Mouse (Mus musculus) heart, postnatal 0 days (tissue): ENCODE measurements around the gene Pdap1. TPM values are rescaled to one million over a fixed set of nuclear protein-coding genes. Genes with fewer than 3 reads are reported as not detected.

Experiments used
- ATAC-seq: fragments of 200-750 bp; cut with Nextera tagmentation; 2 replicates; pipeline ENCODE4 v1.8.0; 2017; ENCODE audit warnings: low read depth, moderate number of reproducible peaks, moderate library complexity; ENCODE audit not compliant: insufficient read depth
- DNase-seq: peaks from one replicate; pipeline ENCODE4 v3.0.0-alpha.2; 2016; ENCODE audit warnings: low spot score
- H3K27ac ChIP-seq: fragments of 300-500 bp; sonication (generic); 2 replicates; pipeline ENCODE4 v1.5.1; 2014; ENCODE audit warnings: low read depth, mild to moderate bottlenecking
- H3K27me3 ChIP-seq: fragments of 300-500 bp; sonication (generic); 2 replicates; pipeline ENCODE4 v1.6.1; 2014; ENCODE audit warnings: low read length, mixed read lengths; ENCODE audit not compliant: control insufficient read depth, insufficient read depth
- H3K36me3 ChIP-seq: fragments of 300-500 bp; sonication (generic); replicated peaks from 2 replicates; pipeline ENCODE4 v1.6.1; 2014; ENCODE audit warnings: low read length, mixed read lengths; ENCODE audit not compliant: control insufficient read depth, insufficient read depth
- H3K4me1 ChIP-seq: fragments of 300-500 bp; sonication (generic); 2 replicates; pipeline ENCODE4 v1.6.1; 2014; ENCODE audit warnings: antibody characterized with exemption; ENCODE audit not compliant: control insufficient read depth, insufficient read depth
- H3K4me2 ChIP-seq: fragments of 300-500 bp; sonication (generic); 2 replicates; pipeline ENCODE4 v1.6.1; 2014; ENCODE audit warnings: low read depth, mild to moderate bottlenecking, low read length, moderate library complexity
- H3K4me3 ChIP-seq: fragments of 300-500 bp; sonication (generic); 2 replicates; pipeline ENCODE4 v1.5.1; 2014; ENCODE audit warnings: low read depth, low read length
- H3K9ac ChIP-seq: fragments of 300-500 bp; sonication (generic); replicated peaks from 2 replicates; pipeline ENCODE4 v1.6.1; 2014; ENCODE audit warnings: low read depth, low read length, mixed read lengths
- H3K9me3 ChIP-seq: fragments of 300-500 bp; sonication (generic); replicated peaks from 2 replicates; pipeline ENCODE4 v1.6.1; 2016; ENCODE audit warnings: low read length; ENCODE audit not compliant: control insufficient read depth
- CTCF ChIP-seq: IDR thresholded peaks from 2 replicates; pipeline ENCODE4 v1.5.1; 2016; ENCODE audit warnings: antibody characterized with exemption, control low read depth, low read depth
- EP300 ChIP-seq: IDR thresholded peaks from 2 replicates; pipeline ENCODE4 v1.6.1; 2016; ENCODE audit warnings: antibody characterized with exemption, low read depth
- WGBS: fragments of 180-500 bp; shearing (Covaris S2); extraction: QIAGEN DNeasy Blood & Tissue Kit; methylation state at CpG from one replicate; pipeline ENCODE4 v1.1.7; 2014; 5-methylcytosine and 5-hydroxymethylcytosine counted together
- polyA plus RNA-seq: library from polyadenylated mRNA; unstranded; fragments of >200 nt; fragmentation: Nextera tagmentation; extraction: Ambion mirVana; gene quantifications from 2 replicates; pipeline ENCODE4 v1.2.1, GENCODE M21; 2015
- total RNA-seq: library from RNA; depleted of rRNA; stranded (reverse); fragments of >200 nt; gene quantifications from 2 replicates; pipeline ENCODE4 v1.2.3, GENCODE M21; 2014; ENCODE audit warnings: low replicate concordance

The Pdap1 gene
- total and polyA plus RNA-seq, 2 experiments from 2014 or later: 15.9 to 58.0 TPM

GRCm38 (mm10) chr5:145166536-145167305 is 26.7 kb upstream of the Pdap1 start, which contains the start of the genes Ptcd1 and Cpsf4:
Ptcd1 (minus strand) TSS chr5:145167108.
Cpsf4 (plus strand) TSS chr5:145167213.
- H3K4me3 ChIP-seq: peak within 1 kb of the TSS; percentile 79
- peaks cover 32% of the 10 kb centered on the region for H3K36me3 ChIP-seq
- ATAC-seq (peak; percentile 93), DNase-seq (peak; percentile 97)
- H3K9ac ChIP-seq: peak within 1 kb of the TSS; percentile 94
- peak within 1 kb of the TSS; percentile 79 for H3K27ac ChIP-seq
- no peaks in the 10 kb centered on the region for H3K27me3 ChIP-seq
- H3K4me2 ChIP-seq: peak within 1 kb of the TSS; percentile 81
- no peak for TF ChIP-seq CTCF
- TF ChIP-seq EP300: peak; percentile 81; the same call in 1 of the 2 replicates
- peaks cover 24% of the 10 kb centered on the region for H3K4me1 ChIP-seq
- H3K9me3 ChIP-seq: no peaks in the 10 kb centered on the region
- under 1% methylated on average over 47 of the region's 51 CpGs for WGBS

GRCm38 (mm10) chr5:145165184-145165583 is 25.1 kb upstream of the Pdap1 start:
- H3K27ac ChIP-seq: peak overlapping the region; percentile 70
- 74% methylated on average over 15 of the region's 15 CpGs for WGBS

GRCm38 (mm10) chr5:145164710-145165109 is 24.7 kb upstream of the Pdap1 start:
- ATAC-seq (no peak), DNase-seq (peak; percentile 24)
- TF ChIP-seq CTCF (no peak), EP300 (no peak)
- Histone ChIP-seq H3K4me1 (peaks cover 24% of the 10 kb centered on the region), H3K4me3 (peak overlapping the region; percentile 12), H3K36me3 (peaks cover 34% of the 10 kb centered on the region), H3K9ac (peak overlapping the region; percentile 35; the same call in 1 of the 2 replicates), H3K4me2 (peak overlapping the region; percentile 46), H3K9me3 (no peaks in the 10 kb centered on the region), H3K27ac (peak overlapping the region; percentile 70), H3K27me3 (no peaks in the 10 kb centered on the region)
- WGBS: 28% methylated on average over 3 of the region's 3 CpGs

More at GRCm38 (mm10) chr5:145165184-145165583, 25.1 kb upstream of the Pdap1 start:
- peak overlapping the region; percentile 35; the same call in 1 of the 2 replicates for H3K9ac ChIP-seq
- H3K4me2 ChIP-seq: peak overlapping the region; percentile 46
- DNase-seq (no peak), ATAC-seq (no peak)
- peak overlapping the region; percentile 12; the same call in 1 of the 2 replicates for H3K4me3 ChIP-seq
- peaks cover 29% of the 10 kb centered on the region; the same call in 1 of the 2 replicates for H3K36me3 ChIP-seq
- H3K27me3 ChIP-seq: no peaks in the 10 kb centered on the region
- TF ChIP-seq CTCF: no peak
- TF ChIP-seq EP300: no peak
- no peaks in the 10 kb centered on the region for H3K9me3 ChIP-seq
- H3K4me1 ChIP-seq: peaks cover 24% of the 10 kb centered on the region

GRCm38 (mm10) chr5:145161361-145161760 is 21.3 kb upstream of the Pdap1 start:
- WGBS: 93% methylated on average over 14 of the region's 14 CpGs

GRCm38 (mm10) chr5:145152690-145153089 is 12.7 kb upstream of the Pdap1 start:
- Histone ChIP-seq H3K27ac (no peak overlapping the region), H3K4me1 (no peaks in the 10 kb centered on the region), H3K4me2 (no peak overlapping the region), H3K4me3 (no peak overlapping the region), H3K9me3 (no peaks in the 10 kb centered on the region), H3K9ac (no peak overlapping the region), H3K27me3 (no peaks in the 10 kb centered on the region), H3K36me3 (peaks cover 93% of the 10 kb centered on the region)
- no peak for TF ChIP-seq CTCF
- TF ChIP-seq EP300: no peak
- 90% methylated on average over 5 of the region's 5 CpGs for WGBS
- ATAC-seq (no peak), DNase-seq (no peak)

More at GRCm38 (mm10) chr5:145161361-145161760, 21.3 kb upstream of the Pdap1 start:
- H3K9me3 ChIP-seq: no peaks in the 10 kb centered on the region
- peaks cover 12% of the 10 kb centered on the region for H3K4me1 ChIP-seq
- no peak overlapping the region for H3K4me3 ChIP-seq
- TF ChIP-seq EP300 (no peak), CTCF (no peak)
- H3K27ac ChIP-seq: no peak overlapping the region
- no peak overlapping the region for H3K4me2 ChIP-seq
- DNase-seq: no peak
- H3K27me3 ChIP-seq: no peaks in the 10 kb centered on the region
- ATAC-seq: no peak
- no peak overlapping the region for H3K9ac ChIP-seq
- peaks cover 63% of the 10 kb centered on the region for H3K36me3 ChIP-seq
